Mouse (Mus musculus): Measurements from ENCODE around the gene Nat8f4.
"Not testable (repeated sequence)": the region's sequence is repeated elsewhere in the genome, so short reads cannot be mapped to it uniquely, and the experiment has no call there.

The Nat8f4 gene

GRCm38 (mm10) chr6:85904642-85905061, at the start of gene Nat8f4:
TSS of gene Nat8f4 (minus strand) at chr6:85904884.
- peak; percentile 36 for DNase-seq (ENCODE audit: low spot score)

GRCm38 (mm10) chr6:85948549-85948948, 43.9 kb upstream of the Nat8f4 start:
- DNase-seq (ENCODE audit: low spot score): no peak

GRCm38 (mm10) chr6:85942469-85942868, 37.8 kb upstream of the Nat8f4 start:
- no peak for DNase-seq (ENCODE audit: low spot score)

GRCm38 (mm10) chr6:85938701-85939100, 34.0 kb upstream of the Nat8f4 start:
- DNase-seq (ENCODE audit: low spot score): no peak

GRCm38 (mm10) chr6:85936508-85937465, 32.1 kb upstream of the Nat8f4 start:
- DNase-seq (ENCODE audit: low spot score): peak; percentile 76

GRCm38 (mm10) chr6:85935646-85936045, 31.0 kb upstream of the Nat8f4 start:
- no peak for DNase-seq (ENCODE audit: low spot score)

- no peak for DNase-seq (ENCODE audit: low spot score)
Observed at GRCm38 (mm10) chr6:85934047-85934446, 29.4 kb upstream of the Nat8f4 start.

GRCm38 (mm10) chr6:85929312-85929711, 24.6 kb upstream of the Nat8f4 start:
- DNase-seq (ENCODE audit: low spot score): no peak

- DNase-seq (ENCODE audit: low spot score): no peak
Observed at GRCm38 (mm10) chr6:85927476-85928464, 23.1 kb upstream of the Nat8f4 start.

- no peak for DNase-seq (ENCODE audit: low spot score)
Observed at GRCm38 (mm10) chr6:85926709-85927108, 22.0 kb upstream of the Nat8f4 start.

- no peak for DNase-seq (ENCODE audit: low spot score)
Observed at GRCm38 (mm10) chr6:85923643-85924042, 19.0 kb upstream of the Nat8f4 start.

GRCm38 (mm10) chr6:85919401-85919800, 14.7 kb upstream of the Nat8f4 start:
- no peak for DNase-seq (ENCODE audit: low spot score)

- DNase-seq (ENCODE audit: low spot score): not testable (repeated sequence)
Observed at GRCm38 (mm10) chr6:85918341-85918740, 13.7 kb upstream of the Nat8f4 start.

GRCm38 (mm10) chr6:85916596-85916995, 11.9 kb upstream of the Nat8f4 start:
- DNase-seq (ENCODE audit: low spot score): no peak

- peak; percentile 83 for DNase-seq (ENCODE audit: low spot score)
Observed at GRCm38 (mm10) chr6:85915539-85916513, 11.1 kb upstream of the Nat8f4 start, which contains the start of gene Nat8f1. TSS of gene Nat8f1 (minus strand) at chr6:85915687.

- DNase-seq (ENCODE audit: low spot score): peak; percentile 22
Observed at GRCm38 (mm10) chr6:85915141-85915538, 10.5 kb upstream of the Nat8f4 start.

- DNase-seq (ENCODE audit: low spot score): no peak
Observed at GRCm38 (mm10) chr6:85911587-85911986, 6.9 kb upstream of the Nat8f4 start, which contains the start of gene Tprkb. TSS of gene Tprkb (plus strand) at chr6:85911865.

- DNase-seq (ENCODE audit: low spot score): no peak
Observed at GRCm38 (mm10) chr6:85909704-85910103, 5.0 kb upstream of the Nat8f4 start.

GRCm38 (mm10) chr6:85908341-85908740, 3.7 kb upstream of the Nat8f4 start:
- DNase-seq (ENCODE audit: low spot score): no peak

- DNase-seq (ENCODE audit: low spot score): not testable (repeated sequence)
Observed at GRCm38 (mm10) chr6:85906911-85907351, 2.2 kb upstream of the Nat8f4 start.

GRCm38 (mm10) chr6:85902303-85902702, 2.4 kb downstream of the Nat8f4 start:
- no peak for DNase-seq (ENCODE audit: low spot score)
